Mouse (Mus musculus): ENCODE measurements around the gene Plcb1. TPM values are rescaled to one million over a fixed set of nuclear protein-coding genes. Genes with fewer than 3 reads are reported as not detected.
A peak's percentile ranks its signal among the peaks of the same experiment; 100 is the strongest.

Plcb1 gene
- polyA plus RNA-seq, 1 experiment: 64.0 TPM

GRCm38 (mm10) chr2:134836097-134836496 is 50.2 kb downstream of the Plcb1 start:
- DNase-seq (ENCODE audit: extremely low spot score in 1 of 2, low spot score in 1 of 2): no peak

GRCm38 (mm10) chr2:134838185-134838584 is 52.3 kb downstream of the Plcb1 start:
- DNase-seq (ENCODE audit: extremely low spot score in 1 of 2, low spot score in 1 of 2): no peak

- DNase-seq (ENCODE audit: extremely low spot score in 1 of 2, low spot score in 1 of 2): no peak
Observed at GRCm38 (mm10) chr2:134838888-134839287, 53.0 kb downstream of the Plcb1 start.

GRCm38 (mm10) chr2:134842883-134843282 is 57.0 kb downstream of the Plcb1 start:
- DNase-seq (ENCODE audit: extremely low spot score in 1 of 2, low spot score in 1 of 2): no peak

GRCm38 (mm10) chr2:134844391-134845238 is 58.7 kb downstream of the Plcb1 start:
- DNase-seq (ENCODE audit: extremely low spot score in 1 of 2, low spot score in 1 of 2): no peak

GRCm38 (mm10) chr2:134845239-134845738 is 59.4 kb downstream of the Plcb1 start:
- no peak for DNase-seq (ENCODE audit: extremely low spot score in 1 of 2, low spot score in 1 of 2)

GRCm38 (mm10) chr2:134846555-134846954 is 60.7 kb downstream of the Plcb1 start:
- DNase-seq (ENCODE audit: extremely low spot score in 1 of 2, low spot score in 1 of 2): peak; percentile 83 to 87

GRCm38 (mm10) chr2:134851189-134852171 is 65.6 kb downstream of the Plcb1 start:
- no peak for DNase-seq (ENCODE audit: extremely low spot score in 1 of 2, low spot score in 1 of 2)

- no peak for DNase-seq (ENCODE audit: extremely low spot score in 1 of 2, low spot score in 1 of 2)
Observed at GRCm38 (mm10) chr2:134856239-134856638, 70.4 kb downstream of the Plcb1 start.

- DNase-seq (ENCODE audit: extremely low spot score in 1 of 2, low spot score in 1 of 2): no peak
Observed at GRCm38 (mm10) chr2:134856691-134857090, 70.8 kb downstream of the Plcb1 start.

- DNase-seq (ENCODE audit: extremely low spot score in 1 of 2, low spot score in 1 of 2): peak in 1 of 2 experiments; percentile 37
Observed at GRCm38 (mm10) chr2:134864985-134865645, 79.2 kb downstream of the Plcb1 start.

- no peak for DNase-seq (ENCODE audit: extremely low spot score in 1 of 2, low spot score in 1 of 2)
Observed at GRCm38 (mm10) chr2:134867381-134867780, 81.5 kb downstream of the Plcb1 start.

- no peak for DNase-seq (ENCODE audit: extremely low spot score in 1 of 2, low spot score in 1 of 2)
Observed at GRCm38 (mm10) chr2:134871692-134872489, 86.0 kb downstream of the Plcb1 start.

GRCm38 (mm10) chr2:134872490-134872781 is 86.6 kb downstream of the Plcb1 start:
- no peak for DNase-seq (ENCODE audit: extremely low spot score in 1 of 2, low spot score in 1 of 2)

GRCm38 (mm10) chr2:134877148-134877547 is 91.3 kb downstream of the Plcb1 start:
- DNase-seq (ENCODE audit: extremely low spot score in 1 of 2, low spot score in 1 of 2): no peak

GRCm38 (mm10) chr2:134891207-134891606 is 105.3 kb downstream of the Plcb1 start:
- no peak for DNase-seq (ENCODE audit: extremely low spot score in 1 of 2, low spot score in 1 of 2)

- DNase-seq (ENCODE audit: extremely low spot score in 1 of 2, low spot score in 1 of 2): no peak
Observed at GRCm38 (mm10) chr2:134894776-134895175, 108.9 kb downstream of the Plcb1 start.

GRCm38 (mm10) chr2:134896196-134896595 is 110.3 kb downstream of the Plcb1 start:
- DNase-seq (ENCODE audit: extremely low spot score in 1 of 2, low spot score in 1 of 2): no peak

GRCm38 (mm10) chr2:134897083-134897482 is 111.2 kb downstream of the Plcb1 start:
- DNase-seq (ENCODE audit: extremely low spot score in 1 of 2, low spot score in 1 of 2): peak; percentile 63 to 67

GRCm38 (mm10) chr2:134901521-134901920 is 115.7 kb downstream of the Plcb1 start:
- no peak for DNase-seq (ENCODE audit: extremely low spot score in 1 of 2, low spot score in 1 of 2)
